22 mouse cellular contexts compared by ENCODE assay signal in genomic region chr3:158479677-158480076, GRCm38 (mm10).
DNase-seq lines count a peak whose midpoint lies in the region; ATAC-seq lines count a peak whose summit lies in the region.
"Had no signal": no experiment of that assay in that cellular context is flagged by ENCODE, and none has a peak within 500 bp of the region (broad histone marks: within the 10 kb centered on the region; RNA-seq: fewer than 3 reads in every experiment).

No protein-coding gene starts in this region.

- no peak overlapping the region for H3K9ac ChIP-seq in embryonic facial prominence, embryonic 11.5 days (replicated peaks; ENCODE audit: low read length)
- H3K9ac ChIP-seq in heart, embryonic 12.5 days, result no peak overlapping the region
- no peak overlapping the region for H3K9ac ChIP-seq in kidney, embryonic 16.5 days (replicated peaks; ENCODE audit: low read length)
- no peak overlapping the region for H3K9ac ChIP-seq in limb, embryonic 11.5 days (ENCODE audit: low read length)

- 82% methylated on average over 2 of the region's 2 CpGs for WGBS in embryonic facial prominence, embryonic 11.5 days
- WGBS in embryonic facial prominence, embryonic 10.5 days, result 87% methylated on average over 2 of the region's 2 CpGs
- 76% methylated on average over 2 of the region's 2 CpGs for WGBS in heart, embryonic 12.5 days
- WGBS in kidney, embryonic 16.5 days, result 87% methylated on average over 2 of the region's 2 CpGs
- 83% methylated on average over 2 of the region's 2 CpGs for WGBS in limb, embryonic 11.5 days
- 86% methylated on average over 2 of the region's 2 CpGs for WGBS in limb, embryonic 10.5 days

- H3K36me3 ChIP-seq in embryonic facial prominence, embryonic 11.5 days (replicated peaks; ENCODE audit: control insufficient read depth, insufficient read depth, low read depth, low read length), result no peaks in the 10 kb centered on the region
- H3K36me3 ChIP-seq in embryonic facial prominence, embryonic 10.5 days (replicated peaks), result no peaks in the 10 kb centered on the region
- no peaks in the 10 kb centered on the region for H3K36me3 ChIP-seq in heart, embryonic 12.5 days
- H3K36me3 ChIP-seq in kidney, embryonic 16.5 days (ENCODE audit: insufficient read depth, low read length), result no peaks in the 10 kb centered on the region
- H3K36me3 ChIP-seq in limb, embryonic 11.5 days (ENCODE audit: control insufficient read depth, insufficient read depth, low read length), result no peaks in the 10 kb centered on the region
- H3K36me3 ChIP-seq in limb, embryonic 10.5 days, result no peaks in the 10 kb centered on the region
- H3K36me3 ChIP-seq: G1E had no signal

- 0 out of 2 replicates have a peak, but pooled peaks have one; percentile 62 for ATAC-seq in embryonic facial prominence, embryonic 11.5 days (replicated peaks; ENCODE audit: insufficient number of reproducible peaks, low FRiP score, low TSS enrichment, low read depth)
- no peak for ATAC-seq in heart, embryonic 12.5 days (ENCODE audit: insufficient number of reproducible peaks, low FRiP score)
- 0 out of 2 replicates have a peak, but pooled peaks have one; percentile 9 for ATAC-seq in kidney, embryonic 16.5 days (ENCODE audit: low FRiP score, low TSS enrichment)
- 0 out of 2 replicates have a peak, but pooled peaks have one; percentile 51 for ATAC-seq in limb, embryonic 11.5 days (ENCODE audit: insufficient number of reproducible peaks, low FRiP score, low TSS enrichment, low read depth)
- ATAC-seq: activated CD4-positive, CD25-positive, alpha-beta regulatory T cell, adult 4 months; CD4-positive, CD25-positive, alpha-beta regulatory T cell, adult 4 months; Patski had no signal

- H3K9me3 ChIP-seq in embryonic facial prominence, embryonic 11.5 days (replicated peaks; ENCODE audit: control insufficient read depth, low read length), result no peaks in the 10 kb centered on the region
- no peaks in the 10 kb centered on the region for H3K9me3 ChIP-seq in embryonic facial prominence, embryonic 10.5 days
- H3K9me3 ChIP-seq in heart, embryonic 12.5 days (replicated peaks), result no peaks in the 10 kb centered on the region
- no peaks in the 10 kb centered on the region for H3K9me3 ChIP-seq in kidney, embryonic 16.5 days (ENCODE audit: low read length)
- no peaks in the 10 kb centered on the region for H3K9me3 ChIP-seq in limb, embryonic 11.5 days (ENCODE audit: control insufficient read depth, low read length)
- H3K9me3 ChIP-seq in limb, embryonic 10.5 days (replicated peaks), result no peaks in the 10 kb centered on the region
- H3K9me3 ChIP-seq: G1E had no signal

- DNase-seq in embryonic facial prominence, embryonic 11.5 days (ENCODE audit: low spot score), result no peak
- no peak for DNase-seq in embryonic facial prominence, embryonic 10.5 days (ENCODE audit: low spot score)
- DNase-seq in heart, adult 11 months, result peak; percentile 80
- no peak for DNase-seq in kidney, postnatal 4 days
- DNase-seq in limb, embryonic 11.5 days (ENCODE audit: low spot score), result no peak
- DNase-seq in limb, embryonic 10.5 days (ENCODE audit: low spot score), result no peak
- DNase-seq: adrenal gland, adult 2 months; adrenal gland, adult 8-10 months; adrenal gland, postnatal 10 days; adrenal gland, postnatal 14 days; adrenal gland, postnatal 25 days; adrenal gland, postnatal 36 days; B cell, adult 2 months; cerebellum, adult 11 months; cerebellum, adult 11-12 months had no signal

- no peak overlapping the region for H3K27ac ChIP-seq in embryonic facial prominence, embryonic 11.5 days (replicated peaks; ENCODE audit: low read depth, low read length)
- no peak overlapping the region for H3K27ac ChIP-seq in embryonic facial prominence, embryonic 10.5 days (replicated peaks)
- H3K27ac ChIP-seq in heart, embryonic 12.5 days (ENCODE audit: poor library complexity, severe bottlenecking), result no peak overlapping the region
- no peak overlapping the region for H3K27ac ChIP-seq in kidney, embryonic 16.5 days (ENCODE audit: low read length)
- H3K27ac ChIP-seq in limb, embryonic 11.5 days (replicated peaks; ENCODE audit: low read depth, low read length), result no peak overlapping the region
- H3K27ac ChIP-seq in limb, embryonic 10.5 days, result no peak overlapping the region

- H3K4me2 ChIP-seq in embryonic facial prominence, embryonic 11.5 days (ENCODE audit: low read depth, low read length), result no peak overlapping the region
- no peak overlapping the region for H3K4me2 ChIP-seq in heart, embryonic 12.5 days
- H3K4me2 ChIP-seq in kidney, embryonic 16.5 days (replicated peaks; ENCODE audit: low read depth, low read length), result no peak overlapping the region
- H3K4me2 ChIP-seq in limb, embryonic 11.5 days (ENCODE audit: low read depth, severe bottlenecking), result no peak overlapping the region

- no peaks in the 10 kb centered on the region for H3K27me3 ChIP-seq in embryonic facial prominence, embryonic 11.5 days (ENCODE audit: control insufficient read depth, insufficient read depth, low read length)
- no peaks in the 10 kb centered on the region for H3K27me3 ChIP-seq in embryonic facial prominence, embryonic 10.5 days (replicated peaks; ENCODE audit: low read depth, poor library complexity, severe bottlenecking)
- no peaks in the 10 kb centered on the region for H3K27me3 ChIP-seq in heart, embryonic 12.5 days (replicated peaks)
- H3K27me3 ChIP-seq in kidney, embryonic 16.5 days (ENCODE audit: insufficient read depth, low read length), result no peaks in the 10 kb centered on the region
- H3K27me3 ChIP-seq in limb, embryonic 11.5 days (ENCODE audit: control insufficient read depth, insufficient read depth, low read length), result no peaks in the 10 kb centered on the region
- no peaks in the 10 kb centered on the region for H3K27me3 ChIP-seq in limb, embryonic 10.5 days (ENCODE audit: low read depth, poor library complexity, severe bottlenecking)
- H3K27me3 ChIP-seq: CH12.LX, Patski had no signal

- no peak overlapping the region for H3K4me3 ChIP-seq in embryonic facial prominence, embryonic 11.5 days (ENCODE audit: low read depth, low read length)
- H3K4me3 ChIP-seq in embryonic facial prominence, embryonic 10.5 days, result no peak overlapping the region
- no peak overlapping the region for H3K4me3 ChIP-seq in heart, embryonic 12.5 days
- no peak overlapping the region for H3K4me3 ChIP-seq in kidney, embryonic 16.5 days (ENCODE audit: low read length)
- H3K4me3 ChIP-seq in limb, embryonic 11.5 days (ENCODE audit: low read depth, low read length), result no peak overlapping the region
- no peak overlapping the region for H3K4me3 ChIP-seq in limb, embryonic 10.5 days

- H3K4me1 ChIP-seq in embryonic facial prominence, embryonic 11.5 days (ENCODE audit: control insufficient read depth, insufficient read depth, low read length), result no peaks in the 10 kb centered on the region
- H3K4me1 ChIP-seq in embryonic facial prominence, embryonic 10.5 days, result no peaks in the 10 kb centered on the region
- H3K4me1 ChIP-seq in heart, embryonic 12.5 days (replicated peaks), result no peaks in the 10 kb centered on the region
- no peaks in the 10 kb centered on the region for H3K4me1 ChIP-seq in kidney, embryonic 16.5 days (ENCODE audit: insufficient read depth, low read length)
- no peaks in the 10 kb centered on the region for H3K4me1 ChIP-seq in limb, embryonic 11.5 days (ENCODE audit: control insufficient read depth, insufficient read depth, low read length)
- H3K4me1 ChIP-seq in limb, embryonic 10.5 days, result no peaks in the 10 kb centered on the region
